Mouse (Mus musculus) G1E (cell line): ENCODE measurements around the gene Olfr1140.

Experiments used
- CTCF ChIP-seq: IDR thresholded peaks from 2 replicates; pipeline ENCODE4 v1.5.1; 2012; ENCODE audit warnings: low read depth, low read length, inconsistent platforms, mixed read lengths
- GATA1 ChIP-seq: IDR thresholded peaks from 2 replicates; pipeline ENCODE4 v1.6.1; 2012; ENCODE audit warnings: borderline replicate concordance, low read length, inconsistent platforms, mixed read lengths
- POLR2AphosphoS5 ChIP-seq: IDR thresholded peaks from 2 replicates; pipeline ENCODE4 v1.6.1; 2012; ENCODE audit warnings: low read depth, low read length, inconsistent platforms; ENCODE audit not compliant: insufficient replicate concordance
- TAL1 ChIP-seq: conservative IDR thresholded peaks from 2 replicates; pipeline ENCODE4 v1.6.1; 2012; ENCODE audit warnings: low read depth, low read length, inconsistent platforms, mixed read lengths

DNA sequence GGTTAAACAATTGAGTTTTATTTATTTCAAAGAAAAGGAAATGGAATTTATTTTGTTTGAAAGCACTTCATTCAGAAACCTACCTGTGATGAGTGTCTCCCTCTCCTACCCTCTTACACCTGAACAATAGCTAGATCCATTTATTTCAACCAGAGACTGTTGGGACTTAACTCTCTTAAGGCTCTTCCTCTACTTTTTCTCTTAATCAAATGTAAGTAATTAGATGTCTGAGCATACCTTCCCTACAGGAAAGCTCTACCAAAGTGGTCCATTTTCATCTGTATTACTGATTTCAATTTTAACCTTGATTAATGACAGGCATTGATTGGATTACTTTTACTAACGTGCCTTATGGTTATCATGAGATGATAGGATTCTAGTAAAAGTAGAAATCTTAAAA, 3.7 kb upstream of the Olfr1140 start, which contains the start of gene Olfr1138:
- TF ChIP-seq CTCF, result no peak
- TF ChIP-seq GATA1, result no peak
- no peak for TF ChIP-seq TAL1
- no peak for TF ChIP-seq POLR2AphosphoS5
